Mouse (Mus musculus) testis, adult 2 months (tissue): ENCODE data around the gene Itpkb. TPM values are rescaled to one million over a fixed set of nuclear protein-coding genes. Genes with fewer than 3 reads are reported as not detected.

ENCODE experiments used
- H3K27ac ChIP-seq: fragments of 200-500 bp; 2 replicates; pipeline ENCODE4 v1.5.1; 2012; ENCODE audit warnings: low read depth, low read length; ENCODE audit not compliant: control insufficient read depth, insufficient read depth
- H3K27me3 ChIP-seq: fragments of 200-500 bp; 2 replicates; pipeline ENCODE4 v1.6.1; 2012; ENCODE audit warnings: mild to moderate bottlenecking, low read length, moderate library complexity; ENCODE audit not compliant: control insufficient read depth, insufficient read depth
- H3K36me3 ChIP-seq: fragments of 200-500 bp; 2 replicates; pipeline ENCODE4 v1.6.1; 2012; ENCODE audit warnings: mild to moderate bottlenecking, low read length; ENCODE audit not compliant: control insufficient read depth, insufficient read depth
- H3K4me1 ChIP-seq: fragments of 200-500 bp; 2 replicates; pipeline ENCODE4 v1.6.1; 2012; ENCODE audit warnings: low read length; ENCODE audit not compliant: control insufficient read depth, insufficient read depth
- H3K4me3 ChIP-seq: fragments of 200-500 bp; 2 replicates; pipeline ENCODE4 v1.5.1; 2012; ENCODE audit warnings: low read depth, mild to moderate bottlenecking, low read length, moderate library complexity, mixed read lengths; ENCODE audit not compliant: control insufficient read depth
- CTCF ChIP-seq: fragments of 200-500 bp; IDR thresholded peaks from 2 replicates; pipeline ENCODE4 v1.5.1; 2012; ENCODE audit warnings: low read depth, mild to moderate bottlenecking, inconsistent platforms, low read length, moderate library complexity; ENCODE audit not compliant: control insufficient read depth, insufficient read depth, insufficient replicate concordance
- POLR2A ChIP-seq: fragments of 200-500 bp; IDR thresholded peaks from 2 replicates; pipeline ENCODE4 v1.6.1; 2012; ENCODE audit warnings: low read depth, mild to moderate bottlenecking, inconsistent platforms, low read length, moderate library complexity; ENCODE audit not compliant: control insufficient read depth
- polyA plus RNA-seq: library from polyadenylated mRNA; depleted of rRNA; stranded (reverse); fragments of >200 nt; gene quantifications from 2 replicates; pipeline ENCODE4 v1.2.3, GENCODE M21; 2012

Itpkb gene
- polyA plus RNA-seq, 1 experiment: 9.9 TPM

GRCm38 (mm10) chr1:180306889-180307288 lies 23.4 kb upstream of the Itpkb start:
- TF ChIP-seq POLR2A: no peak
- no peak for TF ChIP-seq CTCF
- Histone ChIP-seq H3K27me3 (no peaks in the 10 kb centered on the region), H3K4me1 (peaks cover 2% of the 10 kb centered on the region; the same call in 1 of the 2 replicates), H3K4me3 (no peak overlapping the region), H3K36me3 (no peaks in the 10 kb centered on the region), H3K27ac (no peak overlapping the region)

- no peaks in the 10 kb centered on the region for H3K27me3 ChIP-seq
- no peak overlapping the region for H3K27ac ChIP-seq
- no peak overlapping the region for H3K4me3 ChIP-seq
- H3K36me3 ChIP-seq: no peaks in the 10 kb centered on the region
- H3K4me1 ChIP-seq: no peaks in the 10 kb centered on the region
- TF ChIP-seq CTCF: no peak
- TF ChIP-seq POLR2A: no peak
These were observed 22.6 kb upstream of the Itpkb start for GRCm38 (mm10) chr1:180307661-180308060.

- Histone ChIP-seq H3K36me3 (no peaks in the 10 kb centered on the region), H3K27ac (no peak overlapping the region), H3K4me3 (no peak overlapping the region), H3K27me3 (no peaks in the 10 kb centered on the region), H3K4me1 (peaks cover 3% of the 10 kb centered on the region)
- TF ChIP-seq POLR2A (no peak), CTCF (no peak)
These were observed 21.4 kb upstream of the Itpkb start for GRCm38 (mm10) chr1:180308897-180309296.

- no peak overlapping the region for H3K27ac ChIP-seq
- H3K4me3 ChIP-seq: no peak overlapping the region
- TF ChIP-seq POLR2A (no peak), CTCF (no peak)
- H3K4me1 ChIP-seq: peaks cover 3% of the 10 kb centered on the region
- H3K27me3 ChIP-seq: no peaks in the 10 kb centered on the region
- no peaks in the 10 kb centered on the region for H3K36me3 ChIP-seq
These were observed 18.0 kb upstream of the Itpkb start for GRCm38 (mm10) chr1:180312286-180312685.

GRCm38 (mm10) chr1:180312792-180313311 lies 17.4 kb upstream of the Itpkb start:
- H3K27me3 ChIP-seq: no peaks in the 10 kb centered on the region
- H3K4me1 ChIP-seq: peaks cover 3% of the 10 kb centered on the region
- H3K36me3 ChIP-seq: no peaks in the 10 kb centered on the region
- H3K4me3 ChIP-seq: no peak overlapping the region
- no peak overlapping the region for H3K27ac ChIP-seq
- TF ChIP-seq POLR2A (no peak), CTCF (no peak)

GRCm38 (mm10) chr1:180313517-180314440 lies 16.5 kb upstream of the Itpkb start:
- no peak overlapping the region for H3K27ac ChIP-seq
- TF ChIP-seq POLR2A (no peak), CTCF (no peak)
- H3K4me1 ChIP-seq: peaks cover 3% of the 10 kb centered on the region
- no peaks in the 10 kb centered on the region for H3K36me3 ChIP-seq
- H3K4me3 ChIP-seq: no peak overlapping the region
- H3K27me3 ChIP-seq: no peaks in the 10 kb centered on the region

GRCm38 (mm10) chr1:180314641-180315040 lies 15.6 kb upstream of the Itpkb start:
- Histone ChIP-seq H3K4me3 (no peak overlapping the region), H3K4me1 (peaks cover 3% of the 10 kb centered on the region), H3K27me3 (no peaks in the 10 kb centered on the region), H3K36me3 (no peaks in the 10 kb centered on the region), H3K27ac (no peak overlapping the region)
- TF ChIP-seq POLR2A: no peak

- no peaks in the 10 kb centered on the region for H3K27me3 ChIP-seq
- no peak for TF ChIP-seq CTCF
- no peak for TF ChIP-seq POLR2A
- H3K4me1 ChIP-seq: peaks cover 3% of the 10 kb centered on the region
- no peaks in the 10 kb centered on the region for H3K36me3 ChIP-seq
- no peak overlapping the region for H3K27ac ChIP-seq
- no peak overlapping the region for H3K4me3 ChIP-seq
These were observed 15.2 kb upstream of the Itpkb start for GRCm38 (mm10) chr1:180315127-180315526.
